Mouse (Mus musculus) spleen, adult 2 months (tissue): Measurements from ENCODE around the gene Pvr.

ENCODE experiments used
- CTCF ChIP-seq: fragments of 200-500 bp; IDR thresholded peaks from 2 replicates; pipeline ENCODE4 v1.5.1; 2011; ENCODE audit warnings: mild to moderate bottlenecking, inconsistent platforms; ENCODE audit not compliant: insufficient read depth, insufficient read length, insufficient replicate concordance; ENCODE audit errors: extremely low read depth
- POLR2A ChIP-seq: fragments of 200-500 bp; IDR thresholded peaks from 2 replicates; pipeline ENCODE4 v1.6.1; 2011; ENCODE audit warnings: low read depth, low read length, inconsistent platforms

DNA sequence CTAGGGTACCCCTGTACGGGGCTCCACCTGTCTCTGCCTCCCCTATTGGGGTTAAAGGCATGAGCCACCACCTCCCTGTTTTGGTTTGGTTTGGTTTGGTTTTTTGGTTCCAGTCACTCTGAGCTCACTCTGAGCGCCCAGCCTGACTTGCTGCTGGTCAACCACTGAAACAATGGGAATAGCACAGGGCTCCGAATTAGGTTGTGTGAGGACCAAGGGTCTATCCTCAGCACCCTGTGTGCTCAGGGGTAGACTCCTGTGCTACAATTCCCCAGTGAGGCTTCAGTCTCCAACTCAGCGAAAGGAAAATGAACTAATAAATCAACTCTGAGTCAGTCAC lies 824 bp downstream of the Pvr start:
- TF ChIP-seq POLR2A = no peak
- TF ChIP-seq CTCF = no peak
